Mouse (Mus musculus) stomach, embryonic 15.5 days (tissue): ENCODE measurements around the gene Zfp672. TPM values are rescaled to one million over a fixed set of nuclear protein-coding genes. Genes with fewer than 3 reads are reported as not detected.
"Not testable (repeated sequence)": the region's sequence is repeated elsewhere in the genome, so short reads cannot be mapped to it uniquely, and the experiment has no call there.

ENCODE experiments used
- ATAC-seq: fragments of 200-750 bp; cut with Nextera tagmentation; 2 replicates; pipeline ENCODE4 v1.8.0; 2017; ENCODE audit warnings: low read depth, moderate number of reproducible peaks, moderate TSS enrichment; ENCODE audit not compliant: insufficient read depth, low FRiP score
- H3K27ac ChIP-seq: fragments of 300-500 bp; sonication (generic); 2 replicates; pipeline ENCODE4 v1.5.1; 2015; ENCODE audit warnings: mild to moderate bottlenecking, inconsistent platforms
- H3K27me3 ChIP-seq: fragments of 300-500 bp; sonication (generic); replicated peaks from 2 replicates; pipeline ENCODE4 v1.6.1; 2015; ENCODE audit warnings: inconsistent platforms
- H3K36me3 ChIP-seq: fragments of 300-500 bp; sonication (generic); 2 replicates; pipeline ENCODE4 v1.6.1; 2015; ENCODE audit warnings: inconsistent platforms
- H3K4me1 ChIP-seq: fragments of 300-500 bp; sonication (generic); 2 replicates; pipeline ENCODE4 v1.6.1; 2015; ENCODE audit warnings: inconsistent platforms
- H3K4me2 ChIP-seq: fragments of 300-500 bp; sonication (generic); 2 replicates; pipeline ENCODE4 v1.6.1; 2015; ENCODE audit warnings: mild to moderate bottlenecking, inconsistent platforms
- H3K4me3 ChIP-seq: fragments of 300-500 bp; sonication (generic); replicated peaks from 2 replicates; pipeline ENCODE4 v1.5.1; 2015; ENCODE audit warnings: inconsistent platforms
- H3K9ac ChIP-seq: fragments of 300-500 bp; sonication (generic); 2 replicates; pipeline ENCODE4 v1.6.1; 2015; ENCODE audit warnings: inconsistent platforms
- H3K9me3 ChIP-seq: fragments of 300-500 bp; sonication (generic); 2 replicates; pipeline ENCODE4 v1.6.1; 2016; ENCODE audit warnings: inconsistent platforms
- WGBS: fragments of 180-500 bp; shearing (Covaris S2); methylation state at CpG from one replicate; pipeline ENCODE4 v1.1.7; 2015; 5-methylcytosine and 5-hydroxymethylcytosine counted together
- polyA plus RNA-seq: library from polyadenylated mRNA; unstranded; fragments of >200 nt; fragmentation: Nextera tagmentation; extraction: Ambion mirVana; gene quantifications from 2 replicates; pipeline ENCODE4 v1.2.1, GENCODE M21; 2015

The Zfp672 gene
- polyA plus RNA-seq = 37.8 and 42.6 TPM in 2 replicates

- Histone ChIP-seq H3K9ac (peak within 1 kb of the TSS; percentile 79), H3K4me1 (peaks cover 24% of the 10 kb centered on the region), H3K27me3 (no peaks in the 10 kb centered on the region), H3K36me3 (peaks cover 14% of the 10 kb centered on the region), H3K9me3 (no peaks in the 10 kb centered on the region), H3K4me2 (peak within 1 kb of the TSS; percentile 88), H3K4me3 (peak within 1 kb of the TSS; percentile 93), H3K27ac (peak within 1 kb of the TSS; percentile 87)
- ATAC-seq = peak; percentile 93
- WGBS = under 1% methylated on average over 52 of the region's 52 CpGs
Observed at GRCm38 (mm10) chr11:58330276-58331148, at the start of gene Zfp672, which contains the start of gene Sh3bp5l. TSS of gene Zfp672 (minus strand) at chr11:58330339. TSS of gene Sh3bp5l (plus strand) at chr11:58330724.

- no peak overlapping the region for H3K4me2 ChIP-seq
- H3K4me1 ChIP-seq = no peaks in the 10 kb centered on the region
- no peak overlapping the region for H3K27ac ChIP-seq
- no peaks in the 10 kb centered on the region for H3K36me3 ChIP-seq
- no peak overlapping the region; the same call in 1 of the 2 replicates for H3K4me3 ChIP-seq
- no peak for ATAC-seq
- WGBS = 82% methylated on average over 1 of the region's 1 CpGs
- no peaks in the 10 kb centered on the region for H3K9me3 ChIP-seq
- no peak overlapping the region for H3K9ac ChIP-seq
- H3K27me3 ChIP-seq = no peaks in the 10 kb centered on the region
Observed at GRCm38 (mm10) chr11:58379516-58379915, 49.4 kb upstream of the Zfp672 start.

DNA sequence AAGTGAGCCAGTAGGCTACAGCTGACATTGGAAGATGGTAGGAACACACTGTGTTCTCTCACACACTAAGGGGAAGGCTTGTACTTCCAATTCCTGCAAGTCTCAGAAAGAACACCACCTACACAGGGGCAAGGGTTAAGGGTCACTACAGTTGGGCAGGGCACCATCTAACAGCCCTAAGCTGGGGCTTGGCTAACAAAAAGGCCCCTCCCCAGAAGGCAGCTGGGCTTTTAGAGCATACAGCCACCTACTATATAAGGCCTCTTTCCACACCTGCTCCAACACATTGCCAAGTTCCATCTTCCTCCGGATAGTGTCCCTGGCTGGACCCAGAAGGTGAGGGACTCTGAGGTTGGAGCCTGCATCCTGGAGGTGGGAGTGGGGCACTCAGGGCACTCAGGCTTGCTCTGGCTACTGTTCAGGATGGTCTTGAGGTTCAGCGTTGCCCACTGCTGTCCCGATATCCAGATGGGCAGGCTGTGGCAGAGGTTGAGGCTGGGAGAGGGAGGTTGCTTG lies 48.7 kb upstream of the Zfp672 start, which contains the start of gene Lypd8:
Gene Lypd8 (plus strand): TSS at position 281 of the 516 bp plus-strand sequence.
- Histone ChIP-seq H3K9me3 (no peaks in the 10 kb centered on the region), H3K27me3 (no peaks in the 10 kb centered on the region), H3K36me3 (no peaks in the 10 kb centered on the region), H3K4me2 (no peak within 1 kb of the TSS), H3K4me3 (no peak within 1 kb of the TSS; the same call in 1 of the 2 replicates), H3K9ac (no peak within 1 kb of the TSS), H3K4me1 (no peaks in the 10 kb centered on the region), H3K27ac (no peak within 1 kb of the TSS)
- ATAC-seq = no peak
- 86% methylated on average over 3 of the region's 3 CpGs for WGBS

DNA sequence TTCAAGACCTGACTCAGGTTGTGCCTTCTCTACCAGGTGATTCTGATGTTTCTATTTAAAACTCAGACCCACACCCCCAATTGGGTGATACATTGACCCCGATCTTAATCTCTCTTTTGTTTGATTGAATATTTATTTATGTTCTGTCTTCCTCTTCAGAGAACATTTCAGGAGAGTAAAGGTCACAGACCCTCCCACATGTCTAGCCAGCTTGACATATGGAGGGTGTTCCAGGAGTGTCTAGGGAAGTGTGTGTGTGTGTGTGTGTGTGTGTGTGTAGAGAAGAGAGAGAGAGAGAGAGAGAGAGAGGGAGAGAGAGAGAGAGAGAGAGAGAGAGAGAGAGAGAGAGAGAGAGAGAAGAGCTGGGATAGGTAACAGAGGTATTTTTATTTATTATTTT lies 47.5 kb upstream of the Zfp672 start:
- H3K27me3 ChIP-seq = no peaks in the 10 kb centered on the region
- no peak overlapping the region for H3K4me2 ChIP-seq
- H3K36me3 ChIP-seq = no peaks in the 10 kb centered on the region
- no peaks in the 10 kb centered on the region for H3K4me1 ChIP-seq
- no peak overlapping the region for H3K4me3 ChIP-seq
- H3K9ac ChIP-seq = no peak overlapping the region
- 15% methylated on average over 1 of the region's 1 CpGs for WGBS
- no peaks in the 10 kb centered on the region for H3K9me3 ChIP-seq
- ATAC-seq = 0 out of 2 replicates have a peak, but pooled peaks have one; percentile 22
- no peak overlapping the region for H3K27ac ChIP-seq

DNA sequence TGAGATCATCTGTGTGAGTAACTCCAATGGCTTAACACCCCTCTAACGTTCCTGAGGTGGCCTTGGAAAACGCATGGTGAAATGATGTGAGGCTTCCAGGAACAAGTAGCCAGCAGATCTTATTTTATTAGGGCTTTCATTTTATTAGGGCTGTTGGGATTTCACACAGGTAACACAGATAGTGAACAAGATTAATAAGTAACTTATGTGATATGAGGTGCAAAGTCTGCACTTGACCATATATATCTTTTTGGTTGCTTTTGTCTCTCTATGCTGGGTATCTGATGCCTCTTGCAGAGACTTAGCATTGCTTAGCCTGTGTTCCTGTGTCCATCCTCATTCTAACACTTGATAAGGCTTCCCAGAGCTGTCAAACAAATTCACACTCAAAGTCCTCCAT lies 47.1 kb upstream of the Zfp672 start:
- no peaks in the 10 kb centered on the region for H3K36me3 ChIP-seq
- no peak overlapping the region for H3K27ac ChIP-seq
- 67% methylated on average over 2 of the region's 2 CpGs for WGBS
- H3K27me3 ChIP-seq = no peaks in the 10 kb centered on the region
- H3K4me1 ChIP-seq = no peaks in the 10 kb centered on the region
- no peak overlapping the region for H3K4me3 ChIP-seq
- no peaks in the 10 kb centered on the region for H3K9me3 ChIP-seq
- ATAC-seq = no peak
- no peak overlapping the region for H3K9ac ChIP-seq
- no peak overlapping the region for H3K4me2 ChIP-seq

- WGBS = no CpG with 5 or more reads among the region's 6 CpGs
- not testable (repeated sequence) for ATAC-seq
Observed at GRCm38 (mm10) chr11:58366191-58366590, 36.1 kb upstream of the Zfp672 start.

GRCm38 (mm10) chr11:58364454-58364853 lies 34.3 kb upstream of the Zfp672 start:
- no peak for ATAC-seq
- Histone ChIP-seq H3K27me3 (no peaks in the 10 kb centered on the region), H3K4me2 (no peak overlapping the region), H3K9ac (no peak overlapping the region), H3K27ac (no peak overlapping the region), H3K9me3 (no peaks in the 10 kb centered on the region), H3K4me1 (no peaks in the 10 kb centered on the region), H3K4me3 (no peak overlapping the region), H3K36me3 (no peaks in the 10 kb centered on the region)
- WGBS = 47% methylated on average over 3 of the region's 3 CpGs

More at GRCm38 (mm10) chr11:58366191-58366590, 36.1 kb upstream of the Zfp672 start:
- H3K9ac ChIP-seq, H3K4me3 ChIP-seq, H3K4me2 ChIP-seq, H3K4me1 ChIP-seq, H3K27ac ChIP-seq, H3K36me3 ChIP-seq, H3K9me3 ChIP-seq, H3K27me3 ChIP-seq: not testable (repeated sequence)

- H3K27me3 ChIP-seq, ATAC-seq, H3K4me3 ChIP-seq, H3K27ac ChIP-seq, H3K9ac ChIP-seq, H3K4me2 ChIP-seq, H3K9me3 ChIP-seq, H3K36me3 ChIP-seq, H3K4me1 ChIP-seq: not testable (repeated sequence)
- WGBS = no CpG with 5 or more reads among the region's 6 CpGs
Observed at GRCm38 (mm10) chr11:58362562-58362961, 32.4 kb upstream of the Zfp672 start.

- no peak for ATAC-seq
- Histone ChIP-seq H3K4me3 (no peak overlapping the region), H3K4me1 (0 out of 2 replicates have a peak, but pooled peaks cover 4% of the 10 kb centered on the region), H3K9me3 (no peaks in the 10 kb centered on the region), H3K36me3 (no peaks in the 10 kb centered on the region), H3K27ac (no peak overlapping the region; the same call in 1 of the 2 replicates), H3K27me3 (no peaks in the 10 kb centered on the region), H3K4me2 (no peak overlapping the region), H3K9ac (no peak overlapping the region)
- 82% methylated on average over 6 of the region's 6 CpGs for WGBS
Observed at GRCm38 (mm10) chr11:58357844-58358534, 27.9 kb upstream of the Zfp672 start.

- Histone ChIP-seq H3K4me3 (no peak overlapping the region), H3K27me3 (no peaks in the 10 kb centered on the region), H3K36me3 (no peaks in the 10 kb centered on the region), H3K9me3 (no peaks in the 10 kb centered on the region), H3K27ac (no peak overlapping the region), H3K4me2 (no peak overlapping the region), H3K9ac (no peak overlapping the region), H3K4me1 (0 out of 2 replicates have a peak, but pooled peaks cover 6% of the 10 kb centered on the region)
- ATAC-seq = no peak
- 89% methylated on average over 3 of the region's 3 CpGs for whole genome bisulfite sequencing
Observed at GRCm38 (mm10) chr11:58357042-58357441, 26.9 kb upstream of the Zfp672 start.

DNA sequence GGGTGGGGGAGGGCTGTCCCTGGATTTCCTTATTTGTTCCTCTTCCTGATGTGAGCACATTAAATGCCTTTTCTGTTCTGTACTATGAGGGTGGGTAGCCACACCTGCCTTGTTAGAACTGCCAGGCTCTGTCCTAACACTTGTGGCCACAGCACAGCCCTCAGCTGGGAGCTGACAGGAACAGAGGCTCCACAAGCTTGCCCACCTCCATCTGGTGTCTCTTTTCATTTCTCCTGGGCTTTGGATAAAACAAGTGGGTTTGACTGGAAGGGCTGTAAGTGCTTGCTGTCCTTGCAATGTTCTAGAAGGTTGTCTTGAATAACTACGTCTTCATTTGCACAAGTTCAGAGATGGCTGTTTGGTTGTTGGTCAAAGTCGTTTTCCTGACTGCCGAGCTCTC lies 24.8 kb upstream of the Zfp672 start:
- H3K4me2 ChIP-seq = no peak overlapping the region
- H3K9ac ChIP-seq = no peak overlapping the region
- H3K4me1 ChIP-seq = 0 out of 2 replicates have a peak, but pooled peaks cover 6% of the 10 kb centered on the region
- WGBS = 65% methylated on average over 3 of the region's 3 CpGs
- no peaks in the 10 kb centered on the region for H3K36me3 ChIP-seq
- no peak overlapping the region for H3K27ac ChIP-seq
- no peak for ATAC-seq
- H3K27me3 ChIP-seq = no peaks in the 10 kb centered on the region
- H3K4me3 ChIP-seq = no peak overlapping the region
- no peaks in the 10 kb centered on the region for H3K9me3 ChIP-seq
